13 mouse cellular contexts compared by ENCODE assay signal in the genomic region with DNA sequence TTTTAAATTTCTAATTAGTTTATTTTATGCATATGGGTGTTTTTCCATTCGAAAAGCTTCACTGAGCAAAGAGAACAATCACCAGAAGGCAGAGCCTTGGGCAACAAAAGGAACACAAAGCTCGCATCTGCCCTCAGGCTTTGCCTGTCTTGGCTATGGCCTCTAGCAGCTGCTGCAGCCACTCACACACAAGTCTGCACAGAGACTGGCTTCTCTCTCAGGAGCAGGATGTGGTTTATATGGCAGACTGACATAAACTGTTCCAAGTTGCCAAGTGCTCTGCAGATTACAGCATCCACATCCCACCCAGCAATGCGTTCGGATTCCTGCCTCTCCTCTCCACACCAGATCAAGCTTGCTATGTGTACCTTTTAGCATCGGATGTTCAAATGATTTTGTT. TPM values are rescaled to one million over a fixed set of nuclear protein-coding genes. Genes with fewer than 3 reads are reported as not detected.
DNase-seq lines count a peak whose midpoint lies in the region; ATAC-seq and TF ChIP-seq lines count a peak whose summit lies in the region.
"Had no signal": no experiment of that assay in that cellular context is flagged by ENCODE, and none has a peak within 500 bp of the region (broad histone marks: within the 10 kb centered on the region; RNA-seq: fewer than 3 reads in every experiment).

No protein-coding gene starts in this region.

- no peaks in the 10 kb centered on the region for H3K79me2 ChIP-seq in C2C12 (ENCODE audit: control insufficient read depth, insufficient read depth)

- TF ChIP-seq CTCF in forebrain, postnatal 0 days (IDR thresholded peaks at IDR 0.05; ENCODE audit: low read depth) = no peak
- TF ChIP-seq CTCF in C2C12 (IDR thresholded peaks at IDR 0.05; ENCODE audit: control insufficient read depth, insufficient read depth, insufficient read length) = no peak
- no peak for TF ChIP-seq CTCF in brain, embryonic 14.5 days (IDR thresholded peaks at IDR 0.05; ENCODE audit: borderline replicate concordance, extremely low read depth, insufficient read depth, insufficient read length)
- no peak for TF ChIP-seq CTCF in lung, postnatal 0 days (IDR thresholded peaks at IDR 0.05)

- no peak for TF ChIP-seq POLR2A in brain, embryonic 14.5 days (IDR thresholded peaks at IDR 0.05; ENCODE audit: borderline replicate concordance, extremely low read depth, insufficient read depth, insufficient read length, poor library complexity, severe bottlenecking)

- WGBS in forebrain, postnatal 0 days = 57% methylated on average over 5 of the region's 5 CpGs
- 87% methylated on average over 5 of the region's 5 CpGs for WGBS in forebrain, embryonic 10.5 days
- 81% methylated on average over 5 of the region's 5 CpGs for WGBS in lung, postnatal 0 days

- H3K9ac ChIP-seq in forebrain, postnatal 0 days = no peak overlapping the region
- no peak overlapping the region for H3K9ac ChIP-seq in lung, postnatal 0 days (replicated peaks; ENCODE audit: low read depth)
- H3K9ac ChIP-seq: neural tube, embryonic 13.5 days had no signal

- no peak overlapping the region for H3K4me3 ChIP-seq in forebrain, postnatal 0 days (ENCODE audit: low read depth, low read length)
- no peak overlapping the region for H3K4me3 ChIP-seq in forebrain, embryonic 10.5 days
- no peak overlapping the region for H3K4me3 ChIP-seq in C2C12 (ENCODE audit: insufficient read depth, poor library complexity, severe bottlenecking)
- no peak overlapping the region for H3K4me3 ChIP-seq in lung, postnatal 0 days (ENCODE audit: low read depth, low read length)
- H3K4me3 ChIP-seq: hindbrain, embryonic 10.5 days; neural tube, embryonic 13.5 days had no signal

- peak; percentile 62 for ATAC-seq in forebrain, postnatal 0 days
- ATAC-seq in lung, postnatal 0 days = no peak

- peak; percentile 27 for DNase-seq in forebrain, postnatal 0 days
- DNase-seq in forebrain, embryonic 10.5 days (ENCODE audit: extremely low spot score, low spot score) = no peak
- peak; percentile 66 for DNase-seq in brain, embryonic 14.5 days (ENCODE audit: low read depth)
- DNase-seq in retina, embryonic 14.5 days (ENCODE audit: low spot score) = peak; percentile 2
- DNase-seq in ovary, postnatal 36 days (ENCODE audit: low spot score) = no peak
- DNase-seq in lung, postnatal 0 days (ENCODE audit: low spot score) = no peak
- DNase-seq in cerebellum, postnatal 25 days = no peak
- DNase-seq: kidney, adult 8-10 months; right cerebral cortex, postnatal 4 days had no signal

- no peak for TF ChIP-seq EP300 in lung, postnatal 0 days (IDR thresholded peaks at IDR 0.05)

- no peaks in the 10 kb centered on the region for H3K79me3 ChIP-seq in C2C12 (ENCODE audit: low read depth)

- H3K36me3 ChIP-seq in forebrain, postnatal 0 days (ENCODE audit: insufficient read depth) = no peaks in the 10 kb centered on the region
- H3K36me3 ChIP-seq in forebrain, embryonic 10.5 days (replicated peaks) = no peaks in the 10 kb centered on the region
- no peaks in the 10 kb centered on the region for H3K36me3 ChIP-seq in C2C12 (ENCODE audit: control insufficient read depth, insufficient read depth)
- H3K36me3 ChIP-seq in lung, postnatal 0 days (ENCODE audit: insufficient read depth, low read length) = no peaks in the 10 kb centered on the region
- H3K36me3 ChIP-seq: hindbrain, embryonic 10.5 days had no signal

- no peaks in the 10 kb centered on the region for H3K4me1 ChIP-seq in forebrain, postnatal 0 days (ENCODE audit: insufficient read depth)
- H3K4me1 ChIP-seq in forebrain, embryonic 10.5 days = no peaks in the 10 kb centered on the region
- H3K4me1 ChIP-seq in lung, postnatal 0 days (ENCODE audit: insufficient read depth, low read depth, low read length) = no peaks in the 10 kb centered on the region
- H3K4me1 ChIP-seq: neural tube, embryonic 13.5 days had no signal

- no peak overlapping the region for H3K27ac ChIP-seq in forebrain, postnatal 0 days (ENCODE audit: low read depth, low read length)
- H3K27ac ChIP-seq in forebrain, embryonic 10.5 days = no peak overlapping the region
- H3K27ac ChIP-seq in lung, postnatal 0 days (ENCODE audit: low read length) = no peak overlapping the region
- H3K27ac ChIP-seq: hindbrain, embryonic 10.5 days; neural tube, embryonic 13.5 days had no signal

- H3K9me3 ChIP-seq in forebrain, postnatal 0 days (ENCODE audit: low read length) = no peaks in the 10 kb centered on the region
- H3K9me3 ChIP-seq in forebrain, embryonic 10.5 days = no peaks in the 10 kb centered on the region
- no peaks in the 10 kb centered on the region for H3K9me3 ChIP-seq in lung, postnatal 0 days (ENCODE audit: low read length)
- H3K9me3 ChIP-seq: neural tube, embryonic 13.5 days had no signal

- no peak overlapping the region for H3K4me2 ChIP-seq in forebrain, postnatal 0 days (ENCODE audit: low read depth)
- H3K4me2 ChIP-seq in lung, postnatal 0 days (replicated peaks; ENCODE audit: low read depth, low read length) = no peak overlapping the region
- H3K4me2 ChIP-seq: liver, embryonic 11.5 days; neural tube, embryonic 13.5 days had no signal

- H3K27me3 ChIP-seq in forebrain, postnatal 0 days (ENCODE audit: insufficient read depth, low read length) = no peaks in the 10 kb centered on the region
- H3K27me3 ChIP-seq in forebrain, embryonic 10.5 days (ENCODE audit: poor library complexity, severe bottlenecking) = no peaks in the 10 kb centered on the region
- H3K27me3 ChIP-seq in C2C12 (ENCODE audit: control insufficient read depth, insufficient read depth, insufficient read length) = no peaks in the 10 kb centered on the region
- H3K27me3 ChIP-seq in lung, postnatal 0 days (replicated peaks; ENCODE audit: insufficient read depth, low read length) = no peaks in the 10 kb centered on the region
- H3K27me3 ChIP-seq: neural tube, embryonic 13.5 days had no signal

- H3ac ChIP-seq in C2C12 (ENCODE audit: control insufficient read depth, insufficient read length, low read depth) = no peak overlapping the region

TF ChIP-seq in C2C12, 6 proteins besides CTCF, POLR2A, EP300 and RAD21:
- TF ChIP-seq MAX (IDR thresholded peaks at IDR 0.05) (peak; percentile 71), MYOD1 (IDR thresholded peaks at IDR 0.05; ENCODE audit: control insufficient read depth, insufficient read length, low read depth) (peak; percentile 100), FOSL1 (IDR thresholded peaks at IDR 0.05; ENCODE audit: insufficient read depth, low read length, poor library complexity, severe bottlenecking) (no peak), MYOG (IDR thresholded peaks at IDR 0.05; ENCODE audit: control insufficient read depth, extremely low read depth, insufficient read length) (no peak)

RNA-seq across cellular contexts. Expression of a gene that starts 37.8 kb away (rescaled TPM):
- total RNA-seq in forebrain, postnatal 0 days (2014; rRNA removed) = 21.2 and 24.9 TPM in 2 replicates
- 27.3 and 29.5 TPM in 2 replicates for polyA plus RNA-seq in forebrain, postnatal 0 days (2015; fragmentation: Nextera tagmentation; extraction: Ambion mirVana)
- 68.2 and 69.3 TPM in 2 replicates for polyA plus RNA-seq in forebrain, embryonic 10.5 days (2016; fragmentation: Nextera tagmentation; extraction: Ambion mirVana)
- 40.0 TPM for polyA plus RNA-seq in C2C12 (2012; fragmentation: generic; extraction: Trizol)
- polyA plus RNA-seq in brain, embryonic 14.5 days (2012; rRNA removed) = 27.9 and 39.7 TPM in 2 replicates
- polyA plus RNA-seq in lung, postnatal 0 days (2015; fragmentation: Nextera tagmentation; extraction: Ambion mirVana) = 160 and 163 TPM in 2 replicates

RNA-seq across cellular contexts. Expression of a gene that starts 38.1 kb away (rescaled TPM):
- 2.5 and 7.2 TPM in 2 replicates for total RNA-seq in forebrain, postnatal 0 days (2014; rRNA removed)
- polyA plus RNA-seq in forebrain, postnatal 0 days (2015; fragmentation: Nextera tagmentation; extraction: Ambion mirVana) = 1.8 and 3.5 TPM in 2 replicates
- 16.7 and 21.5 TPM in 2 replicates for polyA plus RNA-seq in forebrain, embryonic 10.5 days (2016; fragmentation: Nextera tagmentation; extraction: Ambion mirVana)
- polyA plus RNA-seq in C2C12 (2012; fragmentation: generic; extraction: Trizol) = 4.8 TPM
- polyA plus RNA-seq in brain, embryonic 14.5 days (2012; rRNA removed) = 7.6 and 9.3 TPM in 2 replicates
- polyA plus RNA-seq in lung, postnatal 0 days (2015; fragmentation: Nextera tagmentation; extraction: Ambion mirVana) = 1.8 and 2.1 TPM in 2 replicates

RNA-seq across cellular contexts. Expression of a gene that starts 56.2 kb away (rescaled TPM):
- 47.1 and 53.8 TPM in 2 replicates for total RNA-seq in forebrain, postnatal 0 days (2014; rRNA removed)
- polyA plus RNA-seq in forebrain, postnatal 0 days (2015; fragmentation: Nextera tagmentation; extraction: Ambion mirVana) = 31.7 and 37.6 TPM in 2 replicates
- 2.9 and 3.1 TPM in 2 replicates for polyA plus RNA-seq in forebrain, embryonic 10.5 days (2016; fragmentation: Nextera tagmentation; extraction: Ambion mirVana)
- polyA plus RNA-seq in C2C12 (2012; fragmentation: generic; extraction: Trizol) = 4.8 TPM
- 19.4 and 35.7 TPM in 2 replicates for polyA plus RNA-seq in brain, embryonic 14.5 days (2012; rRNA removed)
- polyA plus RNA-seq in lung, postnatal 0 days (2015; fragmentation: Nextera tagmentation; extraction: Ambion mirVana) = 21.8 and 22.7 TPM in 2 replicates

Comparison
In these comparisons a context has a peak if more than half of its experiments do, and no peak if none do; other contexts are left out.
1. DNase-seq: peak in forebrain, postnatal 0 days (single experiment), brain, embryonic 14.5 days (single experiment) and retina, embryonic 14.5 days (single experiment); none in forebrain, embryonic 10.5 days (single experiment), ovary, postnatal 36 days (single experiment), lung, postnatal 0 days (single experiment) and cerebellum, postnatal 25 days (0 of 2).